Mouse (Mus musculus) spleen, adult 2 months (tissue): ENCODE results near the gene Syt3. TPM values are rescaled to one million over a fixed set of nuclear protein-coding genes. Genes with fewer than 3 reads are reported as not detected.

ENCODE experiments used
- DNase-seq, 2 experiments: peaks; one replicate each; pipeline versions ENCODE4 v3.0.0 to v3.0.0-alpha.2; 2012 to 2021; ENCODE audit warnings: low spot score in 2 of 2, low read depth in 1 of 2
- H3K27ac ChIP-seq: fragments of 200-500 bp; 2 replicates; pipeline ENCODE4 v1.5.1; 2012; ENCODE audit warnings: low read length, inconsistent platforms; ENCODE audit not compliant: insufficient read depth
- H3K27me3 ChIP-seq: fragments of 200-500 bp; 2 replicates; pipeline ENCODE4 v1.6.1; 2012; ENCODE audit warnings: mild to moderate bottlenecking, moderate library complexity, low read length, inconsistent platforms; ENCODE audit not compliant: control insufficient read depth, insufficient read depth
- H3K36me3 ChIP-seq: fragments of 200-500 bp; 2 replicates; pipeline ENCODE4 v1.6.1; 2012; ENCODE audit warnings: mild to moderate bottlenecking, low read length, inconsistent platforms; ENCODE audit not compliant: control insufficient read depth, insufficient read depth
- H3K4me1 ChIP-seq: fragments of 200-500 bp; 2 replicates; pipeline ENCODE4 v1.6.1; 2011; ENCODE audit warnings: inconsistent platforms; ENCODE audit not compliant: control insufficient read depth, insufficient read depth, insufficient read length
- H3K4me3 ChIP-seq: fragments of 200-500 bp; 2 replicates; pipeline ENCODE4 v1.5.1; 2011; ENCODE audit warnings: mild to moderate bottlenecking, inconsistent platforms; ENCODE audit not compliant: insufficient read depth, insufficient read length; ENCODE audit errors: extremely low read depth
- CTCF ChIP-seq: fragments of 200-500 bp; IDR thresholded peaks from 2 replicates; pipeline ENCODE4 v1.5.1; 2011; ENCODE audit warnings: mild to moderate bottlenecking, inconsistent platforms; ENCODE audit not compliant: insufficient read depth, insufficient read length, insufficient replicate concordance; ENCODE audit errors: extremely low read depth
- POLR2A ChIP-seq: fragments of 200-500 bp; IDR thresholded peaks from 2 replicates; pipeline ENCODE4 v1.6.1; 2011; ENCODE audit warnings: low read depth, low read length, inconsistent platforms
- WGBS: fragments of 180-500 bp; shearing (Covaris S2); methylation state at CpG from one replicate; pipeline ENCODE4 v1.1.7; 2018; 5-methylcytosine and 5-hydroxymethylcytosine counted together
- polyA plus RNA-seq: library from polyadenylated mRNA; depleted of rRNA; stranded (reverse); fragments of >200 nt; gene quantifications from 2 replicates; pipeline ENCODE4 v1.2.3, GENCODE M21; 2012

Syt3 gene
- polyA plus RNA-seq, 1 experiment, result 1.2 TPM

GRCm38 (mm10) chr7:44373889-44374652 is 9.8 kb upstream of the Syt3 start:
- TF ChIP-seq POLR2A (no peak), CTCF (no peak)

GRCm38 (mm10) chr7:44374756-44375155 is 9.1 kb upstream of the Syt3 start:
- no peaks in the 10 kb centered on the region; the same call in 1 of the 2 replicates for H3K4me1 ChIP-seq
- TF ChIP-seq POLR2A (no peak), CTCF (no peak)
- H3K27me3 ChIP-seq, result no peaks in the 10 kb centered on the region
- DNase-seq, result no peak
- no peaks in the 10 kb centered on the region for H3K36me3 ChIP-seq
- no peak overlapping the region for H3K27ac ChIP-seq
- H3K4me3 ChIP-seq, result no peak overlapping the region
- 19% methylated on average over 5 of the region's 5 CpGs for WGBS

More at GRCm38 (mm10) chr7:44373889-44374652, 9.8 kb upstream of the Syt3 start:
- no peak overlapping the region; the same call in 1 of the 2 replicates for H3K27ac ChIP-seq
- no peaks in the 10 kb centered on the region; the same call in 1 of the 2 replicates for H3K4me1 ChIP-seq
- H3K27me3 ChIP-seq, result no peaks in the 10 kb centered on the region
- peak overlapping the region; percentile 64 for H3K4me3 ChIP-seq
- DNase-seq, result peak; percentile 69 to 83
- no peaks in the 10 kb centered on the region for H3K36me3 ChIP-seq
- 0% methylated on average over 18 of the region's 19 CpGs for WGBS

- no peaks in the 10 kb centered on the region for H3K27me3 ChIP-seq
- H3K27ac ChIP-seq, result no peak overlapping the region
- H3K4me1 ChIP-seq, result no peaks in the 10 kb centered on the region; the same call in 1 of the 2 replicates
- no peak for TF ChIP-seq POLR2A
- TF ChIP-seq CTCF, result no peak
- no peak for DNase-seq
- no peaks in the 10 kb centered on the region for H3K36me3 ChIP-seq
- 59% methylated on average over 10 of the region's 10 CpGs for WGBS
- H3K4me3 ChIP-seq, result no peak overlapping the region
Measured at GRCm38 (mm10) chr7:44375207-44375606, 8.7 kb upstream of the Syt3 start.

- TF ChIP-seq POLR2A (no peak), CTCF (no peak)
- DNase-seq, result no peak
- H3K4me3 ChIP-seq, result no peak overlapping the region
- H3K27ac ChIP-seq, result no peak overlapping the region
- H3K4me1 ChIP-seq, result no peaks in the 10 kb centered on the region; the same call in 1 of the 2 replicates
- WGBS, result 86% methylated on average over 3 of the region's 3 CpGs
- no peaks in the 10 kb centered on the region for H3K27me3 ChIP-seq
- no peaks in the 10 kb centered on the region for H3K36me3 ChIP-seq
Measured at GRCm38 (mm10) chr7:44375793-44376192, 8.1 kb upstream of the Syt3 start.

- WGBS, result 54% methylated on average over 4 of the region's 4 CpGs
- Histone ChIP-seq H3K4me3 (no peak overlapping the region), H3K27ac (no peak overlapping the region), H3K27me3 (no peaks in the 10 kb centered on the region), H3K36me3 (no peaks in the 10 kb centered on the region), H3K4me1 (no peaks in the 10 kb centered on the region; the same call in 1 of the 2 replicates)
- no peak for TF ChIP-seq POLR2A
- TF ChIP-seq CTCF, result no peak
- DNase-seq, result no peak
Measured at GRCm38 (mm10) chr7:44378290-44378689, 5.6 kb upstream of the Syt3 start.

GRCm38 (mm10) chr7:44382541-44382940 is 1.4 kb upstream of the Syt3 start:
- WGBS, result 71% methylated on average over 12 of the region's 12 CpGs

GRCm38 (mm10) chr7:44384716-44385059 is 786 bp downstream of the Syt3 start:
- no peaks in the 10 kb centered on the region for H3K36me3 ChIP-seq
- DNase-seq, result no peak
- H3K27me3 ChIP-seq, result peaks cover 5% of the 10 kb centered on the region; the same call in 1 of the 2 replicates
- H3K27ac ChIP-seq, result no peak overlapping the region
- WGBS, result under 1% methylated on average over 16 of the region's 17 CpGs
- H3K4me3 ChIP-seq, result peak overlapping the region; percentile 27; the same call in 1 of the 2 replicates
- TF ChIP-seq CTCF (no peak), POLR2A (no peak)
- peaks cover 2% of the 10 kb centered on the region; the same call in 1 of the 2 replicates for H3K4me1 ChIP-seq

More at GRCm38 (mm10) chr7:44382541-44382940, 1.4 kb upstream of the Syt3 start:
- peaks cover 2% of the 10 kb centered on the region; the same call in 1 of the 2 replicates for H3K4me1 ChIP-seq
- TF ChIP-seq CTCF (no peak), POLR2A (no peak)
- H3K27ac ChIP-seq, result no peak overlapping the region
- DNase-seq, result no peak
- H3K27me3 ChIP-seq, result peaks cover 5% of the 10 kb centered on the region; the same call in 1 of the 2 replicates
- no peak overlapping the region for H3K4me3 ChIP-seq
- no peaks in the 10 kb centered on the region for H3K36me3 ChIP-seq
